Mouse (Mus musculus) bone marrow macrophage, adult 2 months (primary cell): ENCODE data around the gene Mark2. TPM values are rescaled to one million over a fixed set of nuclear protein-coding genes. Genes with fewer than 3 reads are reported as not detected.

ENCODE experiments used
- H3K27ac ChIP-seq: 2 replicates; pipeline ENCODE4 v1.5.1; 2012; ENCODE audit warnings: low read depth, low read length; ENCODE audit not compliant: insufficient read depth
- H3K4me1 ChIP-seq: 2 replicates; pipeline ENCODE4 v1.6.1; 2012; ENCODE audit warnings: low read length; ENCODE audit not compliant: control insufficient read depth, insufficient read depth
- H3K4me3 ChIP-seq: 2 replicates; pipeline ENCODE4 v1.5.1; 2012; ENCODE audit warnings: mild to moderate bottlenecking, low read length, moderate library complexity; ENCODE audit not compliant: insufficient read depth
- CTCF ChIP-seq: IDR thresholded peaks from 2 replicates; pipeline ENCODE4 v1.5.1; 2012; ENCODE audit warnings: low read depth, mild to moderate bottlenecking, low read length, moderate library complexity
- POLR2A ChIP-seq: IDR thresholded peaks from 2 replicates; pipeline ENCODE4 v1.6.1; 2012; ENCODE audit warnings: mild to moderate bottlenecking, low read depth, low read length, borderline replicate concordance
- polyA plus RNA-seq: library from polyadenylated mRNA; stranded (reverse); fragments of >200 nt; gene quantifications from 2 replicates; pipeline ENCODE4 v1.2.4, GENCODE M21; 2012; ENCODE audit not compliant: missing spikeins, insufficient read depth, insufficient read length

Gene Mark2
- polyA plus RNA-seq, 1 experiment = 57.8 TPM

- H3K4me1 ChIP-seq = peaks cover 2% of the 10 kb centered on the region
- TF ChIP-seq CTCF (no peak), POLR2A (no peak)
- no peak overlapping the region for H3K4me3 ChIP-seq
These were observed 79.1 kb downstream of the Mark2 start for GRCm38 (mm10) chr19:7262592-7262991.

DNA sequence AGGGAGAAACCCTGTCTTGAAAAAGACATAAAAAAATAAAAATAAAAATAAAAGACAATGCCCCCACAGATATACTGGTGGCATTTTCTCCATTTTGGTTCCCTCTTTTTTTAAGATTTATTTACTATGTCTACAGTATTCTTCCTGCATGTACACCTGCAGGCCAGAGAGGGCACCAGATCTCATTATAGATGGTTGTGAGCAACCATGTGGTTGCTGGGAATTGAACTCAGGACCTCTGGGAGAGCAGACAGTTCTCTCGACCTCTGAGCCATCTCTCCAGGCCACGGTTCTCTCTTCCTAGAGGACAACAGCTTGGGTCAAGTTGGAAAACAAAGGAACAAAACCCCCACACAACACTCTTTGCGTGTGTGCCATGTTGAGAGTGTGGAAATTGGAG is 79.7 kb downstream of the Mark2 start:
- Histone ChIP-seq H3K4me1 (no peaks in the 10 kb centered on the region; the same call in 1 of the 2 replicates), H3K4me3 (no peak overlapping the region), H3K27ac (no peak overlapping the region)
- TF ChIP-seq POLR2A (no peak), CTCF (no peak)

More at GRCm38 (mm10) chr19:7262592-7262991, 79.1 kb downstream of the Mark2 start:
- H3K27ac ChIP-seq = no peak overlapping the region

- H3K27ac ChIP-seq = no peak overlapping the region
- no peak for TF ChIP-seq POLR2A
- no peak for TF ChIP-seq CTCF
- H3K4me1 ChIP-seq = no peaks in the 10 kb centered on the region
- no peak overlapping the region for H3K4me3 ChIP-seq
These were observed 80.2 kb downstream of the Mark2 start for GRCm38 (mm10) chr19:7261476-7261875.

- Histone ChIP-seq H3K27ac (no peak overlapping the region), H3K4me1 (no peaks in the 10 kb centered on the region), H3K4me3 (no peak overlapping the region)
- TF ChIP-seq POLR2A (no peak), CTCF (no peak)
These were observed 83.8 kb downstream of the Mark2 start for GRCm38 (mm10) chr19:7257881-7258280.

DNA sequence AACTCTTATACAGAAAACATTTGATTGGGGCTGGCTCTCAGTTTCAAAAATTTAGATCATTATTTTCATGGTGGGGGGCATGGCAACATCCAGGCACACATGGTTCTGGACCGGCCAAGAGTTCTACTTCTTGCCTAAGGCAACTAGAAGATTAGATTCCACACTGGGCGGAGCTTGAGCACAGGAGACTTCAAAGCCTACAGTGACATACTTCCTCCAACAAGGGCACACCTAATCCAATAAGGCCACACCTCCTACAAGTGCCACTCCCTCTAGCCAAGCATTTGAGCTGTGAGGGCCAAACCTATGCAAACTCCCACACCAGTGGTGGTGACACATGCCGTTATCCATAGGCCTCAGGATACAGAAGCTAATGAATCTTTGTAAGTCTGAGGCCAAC is 95.6 kb downstream of the Mark2 start:
- no peak overlapping the region for H3K4me3 ChIP-seq
- TF ChIP-seq POLR2A (no peak), CTCF (no peak)
- no peak overlapping the region for H3K27ac ChIP-seq
- H3K4me1 ChIP-seq = 0 out of 2 replicates have a peak, but pooled peaks cover 2% of the 10 kb centered on the region

DNA sequence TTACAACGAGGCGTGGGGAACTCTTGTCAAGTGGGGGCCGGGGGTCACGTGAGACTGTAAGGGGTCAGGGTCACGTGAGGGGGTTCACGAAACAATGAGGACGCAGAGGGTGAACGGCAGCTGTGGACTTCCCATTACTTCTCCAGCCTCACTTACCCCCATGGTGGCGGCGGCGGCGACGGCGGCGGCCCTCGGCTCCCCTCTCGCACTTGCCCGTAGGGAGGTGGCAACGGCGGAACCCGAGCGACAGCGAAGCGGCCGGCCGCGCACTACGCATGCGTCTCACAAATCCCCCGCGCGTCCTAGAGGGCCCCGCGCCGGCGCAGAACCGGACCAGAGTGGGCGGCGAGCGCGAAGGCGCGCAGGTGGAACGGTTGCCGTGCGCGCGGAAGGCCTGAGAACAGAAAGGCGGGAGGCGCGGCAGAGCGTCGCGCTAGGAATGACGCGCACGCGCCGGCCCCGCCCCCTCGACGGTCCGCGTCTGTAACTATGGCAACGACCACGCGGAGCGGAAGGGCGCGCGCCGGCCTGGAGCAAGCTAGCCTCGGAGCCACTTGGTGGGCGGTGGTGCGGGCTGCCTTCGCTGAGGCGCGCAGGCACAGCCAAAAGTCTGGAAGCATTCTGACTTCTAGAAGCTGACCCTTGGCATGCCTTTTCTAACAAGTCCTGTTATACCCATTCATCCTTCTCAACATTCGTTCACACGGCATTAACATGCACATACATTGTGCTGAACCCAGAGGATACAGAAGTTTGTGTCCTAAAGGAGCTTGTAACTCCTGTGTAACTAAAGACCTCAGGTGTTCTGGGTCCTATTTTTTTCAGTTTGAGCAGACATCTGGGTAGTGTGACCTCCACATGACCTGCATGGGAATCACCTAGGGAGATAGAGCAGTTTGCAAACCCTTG is 100.6 kb downstream of the Mark2 start, which contains the start of gene Naa40:
TSS of gene Naa40 (minus strand) at position 402 of the 909 bp plus-strand sequence.
- peak within 1 kb of the TSS; percentile 77 for H3K27ac ChIP-seq
- TF ChIP-seq POLR2A = no peak
- TF ChIP-seq CTCF = no peak
- peaks cover 8% of the 10 kb centered on the region; the same call in 1 of the 2 replicates for H3K4me1 ChIP-seq
- peak within 1 kb of the TSS; percentile 81 for H3K4me3 ChIP-seq

- H3K27ac ChIP-seq = peak overlapping the region; percentile 77
- H3K4me1 ChIP-seq = peaks cover 8% of the 10 kb centered on the region; the same call in 1 of the 2 replicates
- TF ChIP-seq POLR2A (no peak), CTCF (no peak)
- H3K4me3 ChIP-seq = peak overlapping the region; percentile 81
These were observed 101.4 kb downstream of the Mark2 start for GRCm38 (mm10) chr19:7240291-7240690.

DNA sequence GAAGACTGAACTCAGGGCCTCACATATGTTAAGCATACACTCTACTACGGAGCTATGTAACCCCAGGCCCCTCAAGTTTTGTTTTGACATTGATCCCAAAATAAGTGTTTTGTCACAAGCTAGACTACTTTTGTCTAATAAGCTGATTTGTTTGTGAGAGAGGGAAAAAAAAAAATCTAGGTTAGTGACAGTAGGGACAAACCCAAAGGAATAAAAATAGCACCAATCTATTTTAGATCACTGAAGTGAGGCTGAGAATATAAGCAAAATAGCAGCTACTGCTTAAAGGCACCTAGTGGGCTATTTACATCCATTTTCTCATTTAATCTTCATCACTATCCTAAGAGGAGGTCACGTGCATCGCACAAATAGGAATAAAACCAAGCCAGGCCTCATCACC is 102.1 kb downstream of the Mark2 start:
- H3K27ac ChIP-seq = no peak overlapping the region
- H3K4me3 ChIP-seq = peak overlapping the region; percentile 81
- H3K4me1 ChIP-seq = peaks cover 8% of the 10 kb centered on the region; the same call in 1 of the 2 replicates
- TF ChIP-seq CTCF (no peak), POLR2A (no peak)

GRCm38 (mm10) chr19:7236742-7237141 is 104.9 kb downstream of the Mark2 start:
- TF ChIP-seq CTCF (no peak), POLR2A (no peak)
- no peak overlapping the region for H3K27ac ChIP-seq

DNA sequence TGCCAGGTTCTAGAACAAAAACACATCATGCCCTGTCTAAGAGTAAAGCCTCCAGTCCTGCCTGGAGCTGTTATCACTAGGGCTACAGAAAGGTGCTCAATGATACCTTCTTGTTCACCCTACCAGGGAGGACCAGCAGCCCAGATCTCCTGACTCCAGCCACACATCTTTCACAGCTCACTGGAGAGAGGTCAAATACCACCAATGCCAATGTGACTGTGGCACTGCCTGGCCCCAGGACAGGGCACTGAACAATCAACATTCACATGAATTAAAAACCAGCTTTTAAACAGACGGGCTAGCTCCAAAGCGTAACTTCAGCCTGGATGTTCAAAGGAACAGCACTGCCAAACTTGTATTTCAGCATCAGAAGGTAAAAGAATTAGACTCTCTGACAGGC is 105.6 kb downstream of the Mark2 start:
- Histone ChIP-seq H3K4me3 (no peak overlapping the region), H3K27ac (no peak overlapping the region), H3K4me1 (peaks cover 6% of the 10 kb centered on the region; the same call in 1 of the 2 replicates)
- no peak for TF ChIP-seq POLR2A
- TF ChIP-seq CTCF = no peak

More at GRCm38 (mm10) chr19:7236742-7237141, 104.9 kb downstream of the Mark2 start:
- peaks cover 8% of the 10 kb centered on the region; the same call in 1 of the 2 replicates for H3K4me1 ChIP-seq
- no peak overlapping the region for H3K4me3 ChIP-seq
